Mouse (Mus musculus): ENCODE data around the gene Tap2. TPM values are rescaled to one million over a fixed set of nuclear protein-coding genes. Genes with fewer than 3 reads are reported as not detected.
"Not testable (repeated sequence)": the region's sequence is repeated elsewhere in the genome, so short reads cannot be mapped to it uniquely, and the experiment has no call there.

Tap2 gene
- polyA plus RNA-seq, 1 experiment from 2014 or later: 1.3 TPM

- 84% methylated on average over 11 of the region's 11 CpGs for WGBS
- Histone ChIP-seq H3K4me1 (no peaks in the 10 kb centered on the region), H3K4me2 (replicated peaks) (no peak overlapping the region), H3K9ac (no peak overlapping the region), H3K27me3 (peaks cover 19% of the 10 kb centered on the region), H3K27ac (no peak overlapping the region), H3K4me3 (no peak overlapping the region), H3K9me3 (peaks cover 4% of the 10 kb centered on the region; the same call in 1 of the 2 replicates), H3K36me3 (no peaks in the 10 kb centered on the region)
- ATAC-seq (ENCODE audit: insufficient number of reproducible peaks, insufficient read depth, low FRiP score, low TSS enrichment): no peak
Measured at GRCm38 (mm10) chr17:34218675-34219074, 15.3 kb downstream of the Tap2 start.

- not testable (repeated sequence) for H3K9me3 ChIP-seq; H3K4me2 ChIP-seq (replicated peaks); H3K36me3 ChIP-seq; H3K4me3 ChIP-seq; H3K4me1 ChIP-seq; ATAC-seq (ENCODE audit: insufficient number of reproducible peaks, insufficient read depth, low FRiP score, low TSS enrichment); H3K9ac ChIP-seq; H3K27ac ChIP-seq
- WGBS: 93% methylated on average over 9 of the region's 11 CpGs
- peaks cover 14% of the 10 kb centered on the region for H3K27me3 ChIP-seq
Measured at GRCm38 (mm10) chr17:34219096-34219495, 15.8 kb downstream of the Tap2 start.

- not testable (repeated sequence) for H3K9me3 ChIP-seq; ATAC-seq (ENCODE audit: insufficient number of reproducible peaks, insufficient read depth, low FRiP score, low TSS enrichment); H3K4me1 ChIP-seq; H3K36me3 ChIP-seq; H3K27me3 ChIP-seq; H3K4me3 ChIP-seq; H3K9ac ChIP-seq; H3K4me2 ChIP-seq (replicated peaks); H3K27ac ChIP-seq
- 94% methylated on average over 4 of the region's 7 CpGs for WGBS
Measured at GRCm38 (mm10) chr17:34219801-34220200, 16.5 kb downstream of the Tap2 start.

- not testable (repeated sequence) for H3K4me3 ChIP-seq; H3K4me2 ChIP-seq (replicated peaks); H3K9me3 ChIP-seq; H3K9ac ChIP-seq; H3K27me3 ChIP-seq; ATAC-seq (ENCODE audit: insufficient number of reproducible peaks, insufficient read depth, low FRiP score, low TSS enrichment); H3K4me1 ChIP-seq; H3K27ac ChIP-seq; H3K36me3 ChIP-seq
- whole genome bisulfite sequencing: 96% methylated on average over 5 of the region's 16 CpGs
Measured at GRCm38 (mm10) chr17:34220401-34220800, 17.1 kb downstream of the Tap2 start.

GRCm38 (mm10) chr17:34224816-34225215 is 21.5 kb downstream of the Tap2 start:
- Histone ChIP-seq H3K4me2 (replicated peaks) (no peak overlapping the region), H3K4me3 (no peak overlapping the region), H3K36me3 (no peaks in the 10 kb centered on the region), H3K4me1 (no peaks in the 10 kb centered on the region), H3K9ac (no peak overlapping the region), H3K27ac (no peak overlapping the region), H3K27me3 (no peaks in the 10 kb centered on the region), H3K9me3 (peaks cover 7% of the 10 kb centered on the region; the same call in 1 of the 2 replicates)
- 91% methylated on average over 3 of the region's 3 CpGs for WGBS
- ATAC-seq (ENCODE audit: insufficient number of reproducible peaks, insufficient read depth, low FRiP score, low TSS enrichment): no peak

GRCm38 (mm10) chr17:34225426-34225825 is 22.1 kb downstream of the Tap2 start:
- Histone ChIP-seq H3K4me3 (no peak overlapping the region), H3K36me3 (no peaks in the 10 kb centered on the region), H3K9ac (no peak overlapping the region), H3K27ac (no peak overlapping the region), H3K4me1 (no peaks in the 10 kb centered on the region), H3K27me3 (no peaks in the 10 kb centered on the region), H3K9me3 (peaks cover 7% of the 10 kb centered on the region; the same call in 1 of the 2 replicates), H3K4me2 (replicated peaks) (no peak overlapping the region)
- no peak for ATAC-seq (ENCODE audit: insufficient number of reproducible peaks, insufficient read depth, low FRiP score, low TSS enrichment)
- whole genome bisulfite sequencing: 95% methylated on average over 8 of the region's 8 CpGs

GRCm38 (mm10) chr17:34225911-34226310 is 22.6 kb downstream of the Tap2 start:
- not testable (repeated sequence) for H3K4me1 ChIP-seq; H3K36me3 ChIP-seq; H3K4me2 ChIP-seq (replicated peaks); H3K27ac ChIP-seq; H3K9me3 ChIP-seq; H3K9ac ChIP-seq; H3K27me3 ChIP-seq; H3K4me3 ChIP-seq; ATAC-seq (ENCODE audit: insufficient number of reproducible peaks, insufficient read depth, low FRiP score, low TSS enrichment)
- 99% methylated on average over 13 of the region's 23 CpGs for whole genome bisulfite sequencing

GRCm38 (mm10) chr17:34230971-34231370 is 27.6 kb downstream of the Tap2 start:
- H3K4me1 ChIP-seq; ATAC-seq (ENCODE audit: insufficient number of reproducible peaks, insufficient read depth, low FRiP score, low TSS enrichment); H3K36me3 ChIP-seq; H3K9ac ChIP-seq; H3K9me3 ChIP-seq; H3K4me3 ChIP-seq; H3K27me3 ChIP-seq; H3K27ac ChIP-seq; H3K4me2 ChIP-seq (replicated peaks): not testable (repeated sequence)
- WGBS: 92% methylated on average over 7 of the region's 9 CpGs

- not testable (repeated sequence) for H3K27me3 ChIP-seq, H3K36me3 ChIP-seq
- 82% methylated on average over 6 of the region's 7 CpGs for WGBS
Measured at GRCm38 (mm10) chr17:34232021-34232420, 28.7 kb downstream of the Tap2 start.

GRCm38 (mm10) chr17:34234926-34235325 is 31.6 kb downstream of the Tap2 start:
- 42% methylated on average over 9 of the region's 9 CpGs for WGBS
- no peaks in the 10 kb centered on the region for H3K27me3 ChIP-seq
- H3K9ac ChIP-seq: no peak overlapping the region
- no peak overlapping the region for H3K4me3 ChIP-seq
- H3K4me2 ChIP-seq (replicated peaks): no peak overlapping the region
- no peak overlapping the region for H3K27ac ChIP-seq
- no peaks in the 10 kb centered on the region for H3K36me3 ChIP-seq
- H3K9me3 ChIP-seq: no peaks in the 10 kb centered on the region
- H3K4me1 ChIP-seq: no peaks in the 10 kb centered on the region
- no peak; the same call in 1 of the 2 replicates for ATAC-seq (ENCODE audit: insufficient number of reproducible peaks, insufficient read depth, low FRiP score, low TSS enrichment)

More at GRCm38 (mm10) chr17:34232021-34232420, 28.7 kb downstream of the Tap2 start:
- not testable (repeated sequence) for ATAC-seq (ENCODE audit: insufficient number of reproducible peaks, insufficient read depth, low FRiP score, low TSS enrichment); H3K4me2 ChIP-seq (replicated peaks); H3K27ac ChIP-seq; H3K9me3 ChIP-seq; H3K9ac ChIP-seq; H3K4me1 ChIP-seq; H3K4me3 ChIP-seq

GRCm38 (mm10) chr17:34236691-34237090 is 33.4 kb downstream of the Tap2 start:
- Histone ChIP-seq H3K4me1 (no peaks in the 10 kb centered on the region), H3K4me3 (no peak overlapping the region), H3K36me3 (no peaks in the 10 kb centered on the region), H3K9me3 (no peaks in the 10 kb centered on the region), H3K9ac (no peak overlapping the region), H3K27ac (no peak overlapping the region), H3K4me2 (replicated peaks) (no peak overlapping the region), H3K27me3 (no peaks in the 10 kb centered on the region)
- WGBS: 85% methylated on average over 5 of the region's 5 CpGs
- ATAC-seq (ENCODE audit: insufficient number of reproducible peaks, insufficient read depth, low FRiP score, low TSS enrichment): no peak

- Histone ChIP-seq H3K4me2 (replicated peaks) (no peak overlapping the region), H3K27me3 (no peaks in the 10 kb centered on the region), H3K9ac (no peak overlapping the region), H3K4me3 (no peak overlapping the region), H3K27ac (no peak overlapping the region), H3K9me3 (no peaks in the 10 kb centered on the region), H3K36me3 (no peaks in the 10 kb centered on the region), H3K4me1 (no peaks in the 10 kb centered on the region)
- ATAC-seq (ENCODE audit: insufficient number of reproducible peaks, insufficient read depth, low FRiP score, low TSS enrichment): no peak
- 82% methylated on average over 3 of the region's 3 CpGs for WGBS
Measured at GRCm38 (mm10) chr17:34237741-34238140, 34.4 kb downstream of the Tap2 start.

- no peak within 1 kb of the TSS for H3K9ac ChIP-seq
- WGBS: 61% methylated on average over 3 of the region's 3 CpGs
- H3K4me1 ChIP-seq: no peaks in the 10 kb centered on the region
- no peaks in the 10 kb centered on the region for H3K27me3 ChIP-seq
- H3K4me3 ChIP-seq: no peak within 1 kb of the TSS
- no peak within 1 kb of the TSS for H3K27ac ChIP-seq
- no peaks in the 10 kb centered on the region for H3K9me3 ChIP-seq
- no peak for ATAC-seq (ENCODE audit: insufficient number of reproducible peaks, insufficient read depth, low FRiP score, low TSS enrichment)
- no peaks in the 10 kb centered on the region for H3K36me3 ChIP-seq
- H3K4me2 ChIP-seq (replicated peaks): no peak within 1 kb of the TSS
Measured at GRCm38 (mm10) chr17:34238706-34239105, 35.4 kb downstream of the Tap2 start, which contains the start of gene H2-Ob. TSS of gene H2-Ob (plus strand) at chr17:34238903.
